Mouse (Mus musculus) megakaryocyte progenitor cell, adult 5-6 weeks (primary cell): Measurements from ENCODE around the gene Hivep1. TPM values are rescaled to one million over a fixed set of nuclear protein-coding genes. Genes with fewer than 3 reads are reported as not detected.

Source experiments
- ATAC-seq: replicated peaks from 2 replicates; pipeline ENCODE4 v1.8.0; 2016; ENCODE audit warnings: mild to moderate bottlenecking, moderate TSS enrichment, inconsistent platforms; ENCODE audit not compliant: poor library complexity
- total RNA-seq, 2 experiments: library from RNA; stranded (forward) in 1 of 2; stranded (reverse) in 1 of 2; fragments of 157-497, 149-512 nt in 1 of 2; fragments of 200-1000 nt in 1 of 2; gene quantifications; 2 replicates each; pipeline versions ENCODE4 v1.2.3 to v1.2.4; 2015 to 2017

The Hivep1 gene
- total RNA-seq, 2 experiments from 2014 or later, result 13.8 to 36.8 TPM

GRCm38 (mm10) chr13:42197656-42198055 lies 145.8 kb downstream of the Hivep1 start:
- ATAC-seq, result no peak

DNA sequence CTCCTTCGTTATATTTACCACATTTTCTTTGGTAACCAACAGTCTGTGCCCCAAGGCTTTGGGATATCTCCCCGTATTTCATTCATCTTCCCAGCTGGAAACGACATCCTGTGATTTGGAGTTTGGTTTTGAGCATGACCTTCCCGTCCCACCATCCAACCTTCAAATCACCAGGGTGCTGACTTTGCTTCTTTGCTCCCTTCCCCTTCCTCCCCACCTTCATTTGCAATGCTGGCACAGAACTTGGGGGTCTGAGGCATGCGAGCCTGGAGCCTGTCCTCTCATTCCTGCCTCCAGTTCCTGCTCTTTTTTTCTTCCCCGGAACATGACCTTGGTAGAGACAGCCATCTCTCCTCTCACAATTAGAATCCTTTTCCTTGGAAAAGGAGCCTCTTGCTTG lies 161.7 kb downstream of the Hivep1 start:
- no peak for ATAC-seq

DNA sequence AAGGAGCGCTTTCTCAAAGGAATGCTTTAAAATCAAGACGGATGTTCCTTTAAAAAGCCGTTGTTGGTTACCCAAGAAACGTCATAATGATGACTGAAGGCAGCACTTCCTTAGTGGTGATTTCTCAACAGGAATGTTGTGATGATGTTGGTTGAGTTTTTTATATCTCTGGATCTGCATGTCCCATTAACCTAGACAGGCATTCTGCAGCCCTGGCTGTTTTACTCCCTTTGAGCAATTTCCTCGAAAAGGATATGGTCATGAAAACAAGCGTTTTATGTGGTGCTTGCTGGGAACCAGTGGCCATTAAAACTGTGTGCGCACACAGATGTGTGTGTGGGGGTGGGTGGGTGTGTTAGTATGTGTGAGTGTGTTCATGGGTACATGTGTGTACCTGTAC lies 170.6 kb downstream of the Hivep1 start:
- ATAC-seq, result 0 out of 2 replicates have a peak, but pooled peaks have one; percentile 29

DNA sequence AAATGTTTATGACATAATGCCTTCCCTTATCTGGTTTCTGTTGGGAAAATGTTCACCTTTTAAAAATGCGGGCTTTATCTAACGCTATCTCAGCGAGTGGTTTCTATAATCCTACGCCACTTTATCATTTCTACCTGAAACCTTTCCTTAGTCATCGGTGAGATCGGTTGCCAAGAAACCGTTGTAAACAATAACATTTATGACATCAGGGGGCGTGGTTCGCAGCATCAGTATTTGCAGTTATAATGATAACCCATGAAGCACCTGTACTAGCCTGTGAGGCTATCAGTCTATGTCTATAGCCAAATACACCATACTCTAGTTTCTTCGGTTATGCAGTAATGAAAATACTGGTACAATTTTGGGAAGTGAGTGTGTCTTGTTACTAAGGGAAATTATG lies 177.0 kb downstream of the Hivep1 start:
- ATAC-seq, result no peak

- ATAC-seq, result no peak
These were observed 182.1 kb downstream of the Hivep1 start for GRCm38 (mm10) chr13:42233741-42234419.

GRCm38 (mm10) chr13:42238520-42238919 lies 186.7 kb downstream of the Hivep1 start:
- ATAC-seq, result no peak

- no peak for ATAC-seq
These were observed 190.3 kb downstream of the Hivep1 start for GRCm38 (mm10) chr13:42242131-42242530.

Other genes with a start within 250 kb of the Hivep1 start
- 0.91 and 1.4 TPM in 2 replicates for gene Adtrp, start 204.3 kb upstream of the Hivep1 start, total RNA-seq (2015)
- gene Adtrp, start 204.3 kb upstream of the Hivep1 start, total RNA-seq (2017), result 0.74 and 2.1 TPM in 2 replicates
- gene Edn1, start 249.5 kb downstream of the Hivep1 start, total RNA-seq (2015), result not detected in 2 replicates
- gene Edn1, start 249.5 kb downstream of the Hivep1 start, total RNA-seq (2017), result not detected in 2 replicates